Mouse (Mus musculus): ENCODE results near the gene Wdfy3. TPM values are rescaled to one million over a fixed set of nuclear protein-coding genes. Genes with fewer than 3 reads are reported as not detected.

Wdfy3 gene
- polyA plus RNA-seq, 1 experiment from 2014 or later, result 43.3 TPM

DNA sequence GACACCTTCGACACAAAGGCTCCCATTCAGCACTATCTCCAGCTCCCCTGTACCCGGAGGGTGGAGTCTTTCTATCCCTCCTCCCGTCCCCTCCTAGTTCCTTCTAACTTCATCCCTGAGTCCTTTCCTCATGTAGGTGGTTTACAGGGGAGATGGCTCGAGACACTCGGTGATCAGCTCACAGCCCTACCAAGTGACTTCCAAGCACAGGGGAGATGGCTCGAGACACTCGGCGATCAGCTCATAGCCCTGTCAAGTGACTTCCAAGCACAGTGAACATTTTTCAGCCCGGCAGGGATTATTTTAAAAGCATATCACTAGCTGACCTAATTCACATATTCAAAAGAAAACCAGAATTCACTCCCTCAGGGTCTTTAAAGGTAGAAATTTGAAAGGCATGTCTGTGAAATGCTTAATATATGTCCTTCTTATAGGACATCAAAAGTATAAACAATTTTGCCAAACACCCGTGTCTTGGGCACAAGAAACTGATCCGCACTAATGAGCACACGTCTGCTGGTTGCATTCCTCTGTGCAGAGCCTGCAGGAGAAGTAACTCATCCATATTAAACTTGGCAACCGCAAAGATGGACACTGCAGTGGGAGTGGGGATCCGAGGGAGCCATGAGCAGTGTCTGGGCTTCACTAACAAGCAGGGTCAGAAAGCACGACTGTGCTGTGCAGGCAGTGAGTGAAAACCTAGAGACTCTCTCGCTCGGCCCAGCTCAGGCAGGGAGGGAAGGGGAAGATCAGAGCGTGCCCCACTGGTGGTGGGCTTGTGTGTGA, 207.7 kb downstream of the Wdfy3 start:
- Histone ChIP-seq H3K27ac (replicated peaks) (no peak overlapping the region), H3K36me3 (peaks cover 93% of the 10 kb centered on the region), H3K4me2 (replicated peaks) (no peak overlapping the region), H3K4me3 (no peak overlapping the region), H3K9me3 (no peaks in the 10 kb centered on the region), H3K4me1 (no peaks in the 10 kb centered on the region), H3K27me3 (no peaks in the 10 kb centered on the region), H3K9ac (replicated peaks) (no peak overlapping the region)
- WGBS, result 89% methylated on average over 18 of the region's 18 CpGs
- ATAC-seq (ENCODE audit: low FRiP score, low read depth), result no peak

DNA sequence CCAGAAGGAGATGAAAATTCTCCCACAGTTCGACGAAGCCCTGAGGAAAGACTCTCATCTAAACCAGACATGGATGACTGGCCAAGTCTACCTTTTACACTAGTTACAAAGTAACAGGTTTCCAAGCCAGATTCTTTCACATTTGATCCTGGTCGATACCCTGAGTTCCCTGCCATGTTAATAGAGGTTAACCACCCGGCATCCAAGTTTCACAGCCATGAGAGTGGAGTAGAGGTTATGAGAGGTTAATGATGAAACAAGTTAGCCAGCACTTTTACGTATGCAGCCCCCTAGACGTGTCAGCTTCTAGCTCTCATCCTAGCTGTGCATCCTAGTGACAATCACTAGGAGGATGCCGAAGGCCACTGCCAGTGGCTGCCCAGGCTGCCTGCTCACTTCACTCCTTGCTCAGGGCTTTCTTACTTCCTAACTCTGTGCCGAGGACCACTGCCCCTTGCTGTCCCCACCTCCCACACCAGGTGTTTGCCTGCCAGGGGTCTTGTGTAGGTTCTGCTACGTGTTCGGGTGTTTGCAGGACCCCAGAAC, 210.8 kb downstream of the Wdfy3 start:
- no peaks in the 10 kb centered on the region for H3K9me3 ChIP-seq
- H3K4me3 ChIP-seq, result no peak overlapping the region
- no peaks in the 10 kb centered on the region for H3K4me1 ChIP-seq
- peaks cover 93% of the 10 kb centered on the region for H3K36me3 ChIP-seq
- H3K27me3 ChIP-seq, result no peaks in the 10 kb centered on the region
- no peak overlapping the region for H3K9ac ChIP-seq (replicated peaks)
- H3K27ac ChIP-seq (replicated peaks), result no peak overlapping the region
- 93% methylated on average over 10 of the region's 10 CpGs for WGBS
- no peak for ATAC-seq (ENCODE audit: low FRiP score, low read depth)
- no peak overlapping the region for H3K4me2 ChIP-seq (replicated peaks)

DNA sequence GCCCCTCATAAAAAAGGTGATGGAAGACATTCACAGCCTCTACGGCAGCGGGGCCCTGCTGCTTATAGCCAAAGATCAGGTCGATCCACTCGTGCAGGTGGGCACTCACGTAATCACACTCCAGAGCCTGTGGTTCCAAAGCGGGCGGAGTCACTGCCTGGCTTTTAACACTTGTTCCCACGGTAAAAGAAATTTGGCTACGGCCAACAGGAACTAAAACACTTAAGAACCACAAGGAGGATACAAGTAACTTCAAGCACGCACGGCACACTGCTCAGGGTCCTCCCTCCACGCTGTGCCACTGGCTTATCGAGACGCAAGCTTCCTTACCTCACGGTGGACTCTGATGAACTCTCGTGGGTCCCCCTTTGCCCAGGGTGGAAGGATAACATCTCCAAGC, 214.2 kb downstream of the Wdfy3 start:
- Histone ChIP-seq H3K9ac (replicated peaks) (no peak overlapping the region), H3K4me2 (replicated peaks) (no peak overlapping the region), H3K27me3 (no peaks in the 10 kb centered on the region), H3K36me3 (peaks cover 93% of the 10 kb centered on the region), H3K4me1 (no peaks in the 10 kb centered on the region), H3K27ac (replicated peaks) (no peak overlapping the region), H3K4me3 (no peak overlapping the region), H3K9me3 (no peaks in the 10 kb centered on the region)
- ATAC-seq (ENCODE audit: low FRiP score, low read depth), result no peak
- WGBS, result 95% methylated on average over 16 of the region's 16 CpGs

GRCm38 (mm10) chr5:101854667-101855066, 215.1 kb downstream of the Wdfy3 start:
- 82% methylated on average over 7 of the region's 7 CpGs for WGBS

DNA sequence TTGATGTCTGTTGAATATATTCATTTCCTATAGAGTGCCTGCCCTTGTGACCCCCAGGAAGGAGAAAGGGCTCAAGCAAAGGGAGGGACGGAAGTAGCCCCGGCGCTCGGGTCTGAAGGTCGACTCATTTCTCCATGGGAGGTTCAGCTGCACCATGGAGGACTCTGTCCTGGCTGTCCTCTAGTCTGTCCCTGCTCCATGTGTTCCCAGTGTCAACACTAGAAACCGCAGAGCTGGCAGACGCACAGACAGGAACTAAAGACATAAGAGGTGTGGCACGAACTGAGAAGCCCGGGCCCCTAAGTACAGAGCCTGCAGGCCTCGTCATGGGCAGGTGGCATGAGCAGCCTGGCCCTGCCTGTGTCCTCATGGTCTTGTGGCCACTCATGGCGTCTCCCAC, 215.6 kb downstream of the Wdfy3 start:
- Histone ChIP-seq H3K9ac (replicated peaks) (no peak overlapping the region), H3K9me3 (no peaks in the 10 kb centered on the region), H3K4me3 (no peak overlapping the region), H3K27me3 (no peaks in the 10 kb centered on the region), H3K27ac (replicated peaks) (no peak overlapping the region), H3K4me2 (replicated peaks) (no peak overlapping the region), H3K4me1 (no peaks in the 10 kb centered on the region), H3K36me3 (peaks cover 97% of the 10 kb centered on the region)
- no peak for ATAC-seq (ENCODE audit: low FRiP score, low read depth)
- 94% methylated on average over 11 of the region's 11 CpGs for WGBS

More at GRCm38 (mm10) chr5:101854667-101855066, 215.1 kb downstream of the Wdfy3 start:
- Histone ChIP-seq H3K9ac (replicated peaks) (no peak overlapping the region), H3K4me3 (no peak overlapping the region), H3K36me3 (peaks cover 97% of the 10 kb centered on the region), H3K4me2 (replicated peaks) (no peak overlapping the region), H3K27ac (replicated peaks) (no peak overlapping the region), H3K9me3 (no peaks in the 10 kb centered on the region), H3K4me1 (no peaks in the 10 kb centered on the region), H3K27me3 (no peaks in the 10 kb centered on the region)
- ATAC-seq (ENCODE audit: low FRiP score, low read depth), result no peak

- no peak overlapping the region for H3K4me3 ChIP-seq
- ATAC-seq (ENCODE audit: low FRiP score, low read depth), result no peak
- no peaks in the 10 kb centered on the region for H3K27me3 ChIP-seq
- H3K4me2 ChIP-seq (replicated peaks), result no peak overlapping the region
- peaks cover 97% of the 10 kb centered on the region for H3K36me3 ChIP-seq
- no peak overlapping the region for H3K27ac ChIP-seq (replicated peaks)
- H3K4me1 ChIP-seq, result no peaks in the 10 kb centered on the region
- H3K9me3 ChIP-seq, result no peaks in the 10 kb centered on the region
- no peak overlapping the region for H3K9ac ChIP-seq (replicated peaks)
- WGBS, result 95% methylated on average over 21 of the region's 21 CpGs
Observed at GRCm38 (mm10) chr5:101852116-101852680, 217.5 kb downstream of the Wdfy3 start.

DNA sequence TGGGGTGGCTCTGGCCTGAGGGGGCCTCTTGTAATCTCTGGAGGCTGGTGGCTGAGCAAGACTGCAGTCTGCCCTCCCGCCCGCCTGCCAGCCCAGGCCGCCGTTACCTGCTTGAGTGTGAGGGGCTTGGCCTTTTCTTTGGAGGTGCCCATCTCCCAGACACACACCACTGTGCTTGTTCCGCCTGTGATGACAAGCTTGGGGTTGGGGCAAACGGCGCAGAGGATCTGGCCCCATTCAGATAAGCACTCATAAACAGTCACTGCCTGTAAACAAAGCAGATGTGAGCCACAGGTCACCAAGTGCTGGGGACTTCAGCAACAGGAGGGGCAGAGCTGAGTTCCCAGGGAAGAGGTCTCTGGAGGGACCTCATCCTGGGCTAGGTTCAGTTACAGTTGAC, 218.6 kb downstream of the Wdfy3 start:
- no peaks in the 10 kb centered on the region for H3K9me3 ChIP-seq
- H3K4me3 ChIP-seq, result no peak overlapping the region
- no peak overlapping the region for H3K4me2 ChIP-seq (replicated peaks)
- no peak overlapping the region for H3K9ac ChIP-seq (replicated peaks)
- no peaks in the 10 kb centered on the region for H3K27me3 ChIP-seq
- H3K36me3 ChIP-seq, result peaks cover 100% of the 10 kb centered on the region
- H3K4me1 ChIP-seq, result no peaks in the 10 kb centered on the region
- 99% methylated on average over 7 of the region's 7 CpGs for WGBS
- H3K27ac ChIP-seq (replicated peaks), result no peak overlapping the region
- ATAC-seq (ENCODE audit: low FRiP score, low read depth), result no peak

DNA sequence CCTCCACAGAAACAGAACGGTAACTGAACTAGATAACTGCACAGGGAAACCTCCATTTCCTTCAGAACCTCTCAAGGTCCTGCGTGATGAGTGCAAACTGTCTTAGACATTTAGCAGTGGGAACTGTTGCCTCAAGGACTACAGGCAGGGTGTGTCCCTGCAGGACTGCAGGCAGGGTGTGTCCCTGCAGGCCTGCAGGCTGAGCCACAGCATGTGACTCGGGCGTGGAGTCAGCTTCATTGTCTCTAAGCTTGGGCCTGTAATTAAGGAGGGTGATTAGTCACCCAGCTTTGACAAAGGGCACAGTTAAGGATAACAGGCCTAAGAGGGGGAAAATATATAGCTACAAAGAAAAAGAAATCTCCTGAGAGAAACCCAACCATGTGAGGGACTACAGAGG, 222.0 kb downstream of the Wdfy3 start:
- H3K9me3 ChIP-seq, result no peaks in the 10 kb centered on the region

DNA sequence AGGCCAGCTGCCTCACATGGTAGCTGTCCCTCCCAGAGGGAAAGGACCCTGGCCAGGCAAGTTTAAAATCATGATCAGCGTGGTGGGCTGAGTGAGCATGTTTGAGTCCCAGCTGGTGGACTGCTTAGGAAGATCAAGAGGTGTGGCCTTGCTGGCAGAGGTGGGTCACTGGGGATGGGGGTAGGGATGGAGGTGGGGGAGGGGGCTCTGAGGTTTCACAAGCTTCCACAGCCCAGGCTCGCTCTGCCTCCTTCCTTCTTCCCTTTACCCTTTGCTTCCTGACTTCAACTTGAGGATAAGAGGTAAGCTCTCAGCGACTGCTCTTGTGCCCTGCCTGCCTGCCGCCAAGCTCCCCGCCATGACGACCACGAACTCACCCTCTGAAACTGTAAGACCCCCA, 222.4 kb downstream of the Wdfy3 start:
- WGBS, result 86% methylated on average over 7 of the region's 7 CpGs
- Histone ChIP-seq H3K27ac (replicated peaks) (no peak overlapping the region), H3K9ac (replicated peaks) (no peak overlapping the region), H3K4me1 (no peaks in the 10 kb centered on the region), H3K36me3 (peaks cover 100% of the 10 kb centered on the region), H3K4me2 (replicated peaks) (no peak overlapping the region), H3K4me3 (no peak overlapping the region), H3K27me3 (no peaks in the 10 kb centered on the region), H3K9me3 (no peaks in the 10 kb centered on the region)
- no peak for ATAC-seq (ENCODE audit: low FRiP score, low read depth)

More for the DNA sequence above, 222.0 kb downstream of the Wdfy3 start:
- Histone ChIP-seq H3K4me2 (replicated peaks) (no peak overlapping the region), H3K27ac (replicated peaks) (no peak overlapping the region), H3K36me3 (peaks cover 100% of the 10 kb centered on the region), H3K27me3 (no peaks in the 10 kb centered on the region), H3K4me1 (no peaks in the 10 kb centered on the region), H3K4me3 (no peak overlapping the region), H3K9ac (replicated peaks) (no peak overlapping the region)
- no peak for ATAC-seq (ENCODE audit: low FRiP score, low read depth)
- WGBS, result 83% methylated on average over 4 of the region's 4 CpGs

- no peak overlapping the region for H3K9ac ChIP-seq (replicated peaks)
Observed at GRCm38 (mm10) chr5:101845930-101846329, 223.8 kb downstream of the Wdfy3 start.

GRCm38 (mm10) chr5:101845011-101845410, 224.7 kb downstream of the Wdfy3 start:
- no peaks in the 10 kb centered on the region for H3K4me1 ChIP-seq
- WGBS, result 96% methylated on average over 14 of the region's 14 CpGs
- H3K9me3 ChIP-seq, result no peaks in the 10 kb centered on the region
- no peak overlapping the region for H3K27ac ChIP-seq (replicated peaks)
- no peak overlapping the region for H3K9ac ChIP-seq (replicated peaks)
- H3K27me3 ChIP-seq, result no peaks in the 10 kb centered on the region
- peaks cover 100% of the 10 kb centered on the region for H3K36me3 ChIP-seq
- no peak for ATAC-seq (ENCODE audit: low FRiP score, low read depth)
- H3K4me2 ChIP-seq (replicated peaks), result no peak overlapping the region
- no peak overlapping the region for H3K4me3 ChIP-seq

More at GRCm38 (mm10) chr5:101845930-101846329, 223.8 kb downstream of the Wdfy3 start:
- H3K4me3 ChIP-seq, result no peak overlapping the region
- H3K27me3 ChIP-seq, result no peaks in the 10 kb centered on the region
- H3K4me2 ChIP-seq (replicated peaks), result no peak overlapping the region
- ATAC-seq (ENCODE audit: low FRiP score, low read depth), result no peak
- H3K9me3 ChIP-seq, result no peaks in the 10 kb centered on the region
- no peak overlapping the region for H3K27ac ChIP-seq (replicated peaks)
- WGBS, result 91% methylated on average over 8 of the region's 8 CpGs
- H3K36me3 ChIP-seq, result peaks cover 100% of the 10 kb centered on the region
- no peaks in the 10 kb centered on the region for H3K4me1 ChIP-seq

- Histone ChIP-seq H3K36me3 (peaks cover 99% of the 10 kb centered on the region), H3K4me2 (replicated peaks) (no peak overlapping the region), H3K4me1 (no peaks in the 10 kb centered on the region), H3K9ac (replicated peaks) (no peak overlapping the region), H3K4me3 (no peak overlapping the region), H3K27me3 (no peaks in the 10 kb centered on the region), H3K9me3 (no peaks in the 10 kb centered on the region), H3K27ac (replicated peaks) (no peak overlapping the region)
- ATAC-seq (ENCODE audit: low FRiP score, low read depth), result no peak
- 96% methylated on average over 5 of the region's 5 CpGs for WGBS
Observed at GRCm38 (mm10) chr5:101840476-101840875, 229.2 kb downstream of the Wdfy3 start.

Measured in midbrain, embryonic 12.5 days (tissue).